ENCODE assay signal across 8 mouse cellular contexts in the genomic region with DNA sequence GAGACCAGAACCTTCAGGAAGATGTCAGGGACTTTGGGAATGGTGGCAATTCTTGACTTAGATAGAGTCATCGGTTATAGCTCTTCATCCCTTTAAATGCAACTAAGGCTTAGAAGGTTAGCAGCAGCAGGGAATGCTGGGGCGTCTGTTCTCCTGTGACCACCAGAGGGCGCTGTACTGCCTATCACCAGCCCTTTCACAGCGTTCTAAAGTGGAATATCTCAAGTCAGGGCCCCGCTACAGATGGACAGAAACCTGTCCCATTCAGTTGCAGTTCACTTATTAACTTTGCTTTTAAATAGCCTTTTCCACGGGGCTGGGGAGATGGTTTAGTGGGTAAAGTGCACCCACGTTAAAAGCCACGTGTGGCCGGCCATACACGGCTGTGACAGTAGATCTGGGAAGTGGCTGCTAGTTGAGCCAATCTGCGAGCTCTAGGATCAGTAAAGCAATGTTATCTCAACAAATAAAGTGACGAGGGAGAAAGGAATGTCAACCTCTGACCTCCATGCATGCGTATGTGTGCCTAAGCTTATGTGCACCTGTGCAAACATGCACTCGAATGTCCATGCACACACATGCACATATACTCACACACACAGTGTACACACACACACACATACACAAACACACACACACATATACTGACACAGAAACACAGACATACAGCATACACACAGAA.
DNase-seq lines count a peak whose midpoint lies in the region; TF ChIP-seq lines count a peak whose summit lies in the region.
"Had no signal": no experiment of that assay in that cellular context is flagged by ENCODE, and none has a peak within 500 bp of the region (broad histone marks: within the 10 kb centered on the region; RNA-seq: fewer than 3 reads in every experiment).

No protein-coding gene starts in this region.

- peak; percentile 91 for TF ChIP-seq CTCF in ES-Bruce4 (IDR thresholded peaks at IDR 0.05; ENCODE audit: low read depth, low read length)
- peak; percentile 83; the same call in 1 of the 2 replicates for TF ChIP-seq CTCF in small intestine, adult 2 months (IDR thresholded peaks at IDR 0.05; ENCODE audit: extremely low read depth, insufficient read length, insufficient replicate concordance, low read depth, low read length)

- H3K9me3 ChIP-seq in ES-Bruce4 (replicated peaks; ENCODE audit: control insufficient read depth, insufficient read depth, low read length, poor library complexity, severe bottlenecking), result no peaks in the 10 kb centered on the region
- H3K9me3 ChIP-seq: midbrain, embryonic 12.5 days had no signal

- H3K9ac ChIP-seq in ES-Bruce4 (ENCODE audit: low read depth, poor library complexity, severe bottlenecking), result no peak overlapping the region
- H3K9ac ChIP-seq: midbrain, embryonic 12.5 days had no signal

- H3K4me3 ChIP-seq in ES-Bruce4 (ENCODE audit: low read depth, low read length), result no peak overlapping the region
- no peak overlapping the region for H3K4me3 ChIP-seq in small intestine, adult 2 months (ENCODE audit: low read depth, low read length)
- H3K4me3 ChIP-seq: midbrain, embryonic 12.5 days had no signal

- no peak for TF ChIP-seq EP300 in ES-Bruce4 (IDR thresholded peaks at IDR 0.05; ENCODE audit: insufficient read depth, low read depth, low read length)

- H3K4me1 ChIP-seq in ES-Bruce4 (ENCODE audit: control insufficient read depth, insufficient read depth, low read length), result peaks cover 4% of the 10 kb centered on the region
- H3K4me1 ChIP-seq in small intestine, adult 2 months (ENCODE audit: control insufficient read depth, insufficient read depth, insufficient read length, low read length), result no peaks in the 10 kb centered on the region
- H3K4me1 ChIP-seq: midbrain, embryonic 12.5 days had no signal

- WGBS in small intestine, adult 2 months, result 14% methylated on average over 14 of the region's 14 CpGs

- H3K27ac ChIP-seq in ES-Bruce4 (ENCODE audit: insufficient read depth, low read length), result no peak overlapping the region
- H3K27ac ChIP-seq in small intestine, adult 2 months (ENCODE audit: insufficient read depth, low read depth, low read length), result no peak overlapping the region
- H3K27ac ChIP-seq: midbrain, embryonic 12.5 days had no signal

- no peaks in the 10 kb centered on the region for H3K27me3 ChIP-seq in ES-Bruce4 (ENCODE audit: control insufficient read depth, insufficient read depth, low read length, poor library complexity, severe bottlenecking)
- H3K27me3 ChIP-seq in small intestine, adult 2 months (ENCODE audit: control insufficient read depth, insufficient read depth, low read length), result no peaks in the 10 kb centered on the region
- H3K27me3 ChIP-seq: midbrain, embryonic 12.5 days had no signal

- H3K36me3 ChIP-seq in ES-Bruce4 (ENCODE audit: control insufficient read depth, insufficient read depth, low read length, poor library complexity, severe bottlenecking), result no peaks in the 10 kb centered on the region
- no peaks in the 10 kb centered on the region for H3K36me3 ChIP-seq in small intestine, adult 2 months (ENCODE audit: control insufficient read depth, insufficient read depth, low read length)
- H3K36me3 ChIP-seq: midbrain, embryonic 12.5 days had no signal

- TF ChIP-seq POLR2A in ES-Bruce4 (IDR thresholded peaks at IDR 0.05; ENCODE audit: insufficient read depth, low read length), result no peak
- TF ChIP-seq POLR2A in small intestine, adult 2 months (IDR thresholded peaks at IDR 0.05; ENCODE audit: low read depth, low read length), result no peak

- DNase-seq in R1 (ENCODE audit: low read depth, low spot score), result peak; percentile 67
- peak; percentile 83 to 89 for DNase-seq in cerebellum, postnatal 14 days
- DNase-seq in heart, adult 9 months (ENCODE audit: low spot score in 2 of 2), result peak; percentile 5 to 22
- peak; percentile 75 to 81 for DNase-seq in layer of hippocampus, postnatal 10 days (ENCODE audit: low spot score in 2 of 2)
- peak; percentile 79 for DNase-seq in lung, postnatal 14 days

Comparison
In these comparisons a context has a peak if more than half of its experiments do, and no peak if none do; other contexts are left out.
1. DNase-seq: peak in every context shown above with its lines; median percentile 86 in cerebellum, postnatal 14 days; 79 in lung, postnatal 14 days; 78 in layer of hippocampus, postnatal 10 days; 67 in R1; 14 in heart, adult 9 months.